Mouse (Mus musculus) bone marrow macrophage, adult 2 months (primary cell): Measurements from ENCODE around the gene St3gal3.

Experiments
- CTCF ChIP-seq: IDR thresholded peaks from 2 replicates; pipeline ENCODE4 v1.5.1; 2012; ENCODE audit warnings: low read depth, mild to moderate bottlenecking, low read length, moderate library complexity
- POLR2A ChIP-seq: IDR thresholded peaks from 2 replicates; pipeline ENCODE4 v1.6.1; 2012; ENCODE audit warnings: mild to moderate bottlenecking, low read depth, low read length, borderline replicate concordance

GRCm38 (mm10) chr4:118060915-118061530, 73.7 kb downstream of the St3gal3 start:
- TF ChIP-seq CTCF (no peak), POLR2A (no peak)
